Mouse (Mus musculus): ENCODE data around the gene Col5a2. TPM values are rescaled to one million over a fixed set of nuclear protein-coding genes. Genes with fewer than 3 reads are reported as not detected.
"Not testable (repeated sequence)": the region's sequence is repeated elsewhere in the genome, so short reads cannot be mapped to it uniquely, and the experiment has no call there.

Col5a2 gene
- polyA plus RNA-seq, 1 experiment from 2014 or later: 231 TPM

DNA sequence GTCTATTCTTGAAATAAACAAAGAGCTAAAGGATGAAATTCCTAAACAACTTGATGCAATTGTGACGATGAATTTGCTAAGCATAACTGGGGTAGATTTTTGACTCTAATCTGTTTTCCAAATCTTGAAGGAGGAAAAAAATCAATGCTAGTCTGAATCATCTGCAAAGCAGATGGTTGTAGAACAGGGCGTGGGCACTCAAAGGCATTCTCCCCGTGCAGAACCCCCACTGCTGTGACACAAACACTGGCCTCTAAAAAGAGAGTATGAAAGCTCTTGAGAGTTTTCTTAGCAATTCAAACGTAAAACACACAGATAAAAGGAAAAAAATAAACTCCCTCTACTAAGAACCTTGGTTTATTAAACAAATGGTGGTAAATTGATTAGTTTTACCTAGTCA is 30.3 kb downstream of the Col5a2 start:
- H3K4me2 ChIP-seq (ENCODE audit: low read depth, low read length): no peak overlapping the region
- H3K36me3 ChIP-seq (ENCODE audit: control insufficient read depth, insufficient read depth, low read length): no peaks in the 10 kb centered on the region
- peaks cover 6% of the 10 kb centered on the region; the same call in 1 of the 2 replicates for H3K4me1 ChIP-seq (ENCODE audit: control insufficient read depth, insufficient read depth, low read length)
- H3K4me3 ChIP-seq (ENCODE audit: low read depth, low read length): no peak overlapping the region
- no peaks in the 10 kb centered on the region for H3K27me3 ChIP-seq (replicated peaks; ENCODE audit: control insufficient read depth, insufficient read depth, low read length)
- no peak for ATAC-seq (ENCODE audit: low read depth)
- DNase-seq (ENCODE audit: low spot score): peak; percentile 16
- no peak overlapping the region for H3K9ac ChIP-seq (ENCODE audit: low read depth, low read length)
- 30% methylated on average over 4 of the region's 4 CpGs for WGBS
- no peaks in the 10 kb centered on the region for H3K9me3 ChIP-seq (ENCODE audit: control insufficient read depth, low read length)
- no peak overlapping the region for H3K27ac ChIP-seq (replicated peaks; ENCODE audit: low read depth, low read length)

DNA sequence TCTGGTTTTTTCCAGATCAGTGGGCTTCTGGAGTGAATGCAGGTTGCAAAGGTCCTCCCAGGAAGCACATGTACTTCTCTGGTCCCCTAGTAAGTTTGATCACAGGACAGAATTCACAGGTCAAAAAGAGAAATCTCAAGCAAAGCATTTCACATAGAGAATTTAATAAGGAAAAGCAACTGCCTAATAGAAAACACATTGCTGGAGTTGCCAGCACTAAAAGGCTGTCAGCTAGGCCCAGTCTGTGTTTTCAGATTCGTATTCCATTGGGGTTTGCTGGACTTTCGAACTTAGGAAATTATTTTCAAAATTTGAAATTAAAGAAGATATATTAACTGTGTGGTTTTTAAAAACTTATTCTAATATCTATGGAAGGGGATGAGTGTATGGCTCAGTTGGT is 42.3 kb downstream of the Col5a2 start:
- 53% methylated on average over 2 of the region's 2 CpGs for WGBS
- ATAC-seq (ENCODE audit: low read depth): no peak

DNA sequence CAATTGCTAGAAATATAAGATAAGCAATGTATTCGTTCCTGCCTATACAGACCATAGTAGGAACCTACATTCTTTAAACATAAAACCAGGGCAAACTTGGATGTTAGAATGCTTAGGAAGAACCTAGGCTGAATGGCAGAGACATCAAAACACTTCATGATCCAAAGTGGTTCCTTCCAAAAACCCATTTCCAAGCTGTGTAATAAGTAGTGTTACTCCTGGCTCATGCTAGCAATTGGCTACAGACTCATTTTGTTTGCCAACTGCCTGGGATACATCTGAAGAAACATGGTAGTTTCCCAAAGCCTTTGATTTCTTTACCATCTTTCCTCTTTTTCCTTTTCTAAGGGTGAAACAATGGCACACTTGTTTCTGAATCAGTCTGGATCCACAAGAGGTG is 47.3 kb downstream of the Col5a2 start:
- H3K27ac ChIP-seq (replicated peaks; ENCODE audit: low read depth, low read length): no peak overlapping the region
- no peaks in the 10 kb centered on the region for H3K9me3 ChIP-seq (ENCODE audit: control insufficient read depth, low read length)
- ATAC-seq (ENCODE audit: low read depth): no peak
- no peak overlapping the region for H3K9ac ChIP-seq (ENCODE audit: low read depth, low read length)
- no peak overlapping the region for H3K4me2 ChIP-seq (ENCODE audit: low read depth, low read length)
- WGBS: 90% methylated on average over 1 of the region's 1 CpGs
- H3K4me3 ChIP-seq (ENCODE audit: low read depth, low read length): no peak overlapping the region
- no peak for DNase-seq (ENCODE audit: low spot score)
- H3K4me1 ChIP-seq (ENCODE audit: control insufficient read depth, insufficient read depth, low read length): no peaks in the 10 kb centered on the region
- no peaks in the 10 kb centered on the region; the same call in 1 of the 2 replicates for H3K36me3 ChIP-seq (ENCODE audit: control insufficient read depth, insufficient read depth, low read length)
- no peaks in the 10 kb centered on the region for H3K27me3 ChIP-seq (replicated peaks; ENCODE audit: control insufficient read depth, insufficient read depth, low read length)

More for the DNA sequence above, 42.3 kb downstream of the Col5a2 start:
- Histone ChIP-seq H3K27me3 (replicated peaks; ENCODE audit: control insufficient read depth, insufficient read depth, low read length) (no peaks in the 10 kb centered on the region), H3K27ac (replicated peaks; ENCODE audit: low read depth, low read length) (no peak overlapping the region; the same call in 1 of the 2 replicates), H3K4me1 (ENCODE audit: control insufficient read depth, insufficient read depth, low read length) (no peaks in the 10 kb centered on the region), H3K9me3 (ENCODE audit: control insufficient read depth, low read length) (no peaks in the 10 kb centered on the region), H3K4me3 (ENCODE audit: low read depth, low read length) (no peak overlapping the region), H3K36me3 (ENCODE audit: control insufficient read depth, insufficient read depth, low read length) (no peaks in the 10 kb centered on the region), H3K9ac (ENCODE audit: low read depth, low read length) (no peak overlapping the region), H3K4me2 (ENCODE audit: low read depth, low read length) (no peak overlapping the region)
- DNase-seq (ENCODE audit: low spot score): peak; percentile 9

DNA sequence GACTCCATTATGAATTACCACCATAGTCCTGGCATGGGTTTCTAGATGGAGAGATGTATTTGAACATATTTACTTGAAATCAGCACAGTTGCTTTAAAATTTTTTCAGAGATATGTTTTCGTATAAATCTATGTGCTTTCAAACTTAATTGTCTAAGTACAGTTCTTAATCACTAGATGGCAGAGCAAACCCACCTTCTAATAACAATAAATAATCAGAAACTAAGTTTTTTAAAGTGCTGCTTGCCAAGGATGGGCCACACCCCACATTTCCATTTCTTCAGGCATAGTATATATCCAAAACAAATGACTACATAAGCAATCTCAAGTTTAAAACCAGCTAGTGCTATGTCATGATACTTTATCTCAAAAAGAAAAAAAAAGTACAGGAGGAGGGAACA is 54.2 kb downstream of the Col5a2 start:
- DNase-seq (ENCODE audit: low spot score): no peak
- no peaks in the 10 kb centered on the region for H3K4me1 ChIP-seq (ENCODE audit: control insufficient read depth, insufficient read depth, low read length)
- WGBS: 91% methylated on average over 1 of the region's 1 CpGs

DNA sequence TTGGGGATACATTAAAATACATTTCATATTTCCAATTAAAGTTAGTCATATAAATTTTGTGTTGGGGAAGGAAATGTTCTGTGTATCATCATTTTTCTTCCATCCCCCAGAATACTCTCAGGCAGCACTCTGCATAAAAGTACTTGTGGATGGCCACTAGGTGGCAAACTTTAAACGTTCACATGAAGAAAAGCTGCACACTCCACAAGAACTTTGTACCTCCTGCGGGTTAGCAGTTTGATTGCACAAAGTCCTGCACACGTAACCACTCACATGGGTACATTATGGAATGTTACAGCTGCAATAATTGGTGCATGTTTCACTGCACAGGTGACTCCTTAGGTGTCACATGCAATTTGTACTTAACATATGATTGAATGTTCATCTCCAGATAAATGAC is 71.2 kb downstream of the Col5a2 start:
- H3K27ac ChIP-seq (replicated peaks; ENCODE audit: low read depth, low read length): no peak overlapping the region
- peaks cover 9% of the 10 kb centered on the region for H3K9me3 ChIP-seq (ENCODE audit: control insufficient read depth, low read length)
- H3K4me3 ChIP-seq (ENCODE audit: low read depth, low read length): no peak overlapping the region
- H3K27me3 ChIP-seq (replicated peaks; ENCODE audit: control insufficient read depth, insufficient read depth, low read length): no peaks in the 10 kb centered on the region
- H3K4me2 ChIP-seq (ENCODE audit: low read depth, low read length): no peak overlapping the region
- H3K4me1 ChIP-seq (ENCODE audit: control insufficient read depth, insufficient read depth, low read length): no peaks in the 10 kb centered on the region
- peak; percentile 84; the same call in 1 of the 2 replicates for ATAC-seq (ENCODE audit: low read depth)
- peaks cover 58% of the 10 kb centered on the region for H3K36me3 ChIP-seq (ENCODE audit: control insufficient read depth, insufficient read depth, low read length)
- WGBS: 18% methylated on average over 3 of the region's 3 CpGs
- H3K9ac ChIP-seq (ENCODE audit: low read depth, low read length): no peak overlapping the region
- peak; percentile 85 for DNase-seq (ENCODE audit: low spot score)

More for the DNA sequence above, 54.2 kb downstream of the Col5a2 start:
- Histone ChIP-seq H3K9ac (ENCODE audit: low read depth, low read length) (no peak overlapping the region), H3K4me2 (ENCODE audit: low read depth, low read length) (no peak overlapping the region), H3K36me3 (ENCODE audit: control insufficient read depth, insufficient read depth, low read length) (no peaks in the 10 kb centered on the region; the same call in 1 of the 2 replicates), H3K27me3 (replicated peaks; ENCODE audit: control insufficient read depth, insufficient read depth, low read length) (no peaks in the 10 kb centered on the region), H3K4me3 (ENCODE audit: low read depth, low read length) (no peak overlapping the region), H3K27ac (replicated peaks; ENCODE audit: low read depth, low read length) (no peak overlapping the region), H3K9me3 (ENCODE audit: control insufficient read depth, low read length) (no peaks in the 10 kb centered on the region)
- ATAC-seq (ENCODE audit: low read depth): no peak

DNA sequence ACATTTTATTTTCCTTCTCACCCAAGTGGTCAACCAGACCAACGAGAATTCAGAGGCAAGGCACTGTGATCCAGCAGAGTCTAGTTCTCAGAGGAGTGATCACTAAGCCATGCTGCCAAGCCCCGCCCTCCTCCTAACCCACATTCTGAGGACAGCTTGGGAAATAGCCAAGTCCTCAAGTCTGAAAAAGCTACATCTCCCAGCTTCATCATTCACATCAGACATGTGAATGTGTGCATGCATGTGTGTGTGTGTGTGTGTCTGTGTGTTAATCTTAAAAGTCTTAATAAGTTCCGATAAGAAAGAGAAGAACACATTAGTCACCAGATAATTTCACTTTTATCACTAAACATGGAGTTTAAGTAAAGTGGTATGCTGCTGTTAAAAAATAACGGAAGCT is 72.6 kb downstream of the Col5a2 start:
- DNase-seq (ENCODE audit: low spot score) (peak; percentile 39), ATAC-seq (ENCODE audit: low read depth) (no peak)
- WGBS: 79% methylated on average over 4 of the region's 4 CpGs
- no peaks in the 10 kb centered on the region for H3K27me3 ChIP-seq (replicated peaks; ENCODE audit: control insufficient read depth, insufficient read depth, low read length)
- no peak overlapping the region for H3K9ac ChIP-seq (ENCODE audit: low read depth, low read length)
- peaks cover 66% of the 10 kb centered on the region for H3K36me3 ChIP-seq (ENCODE audit: control insufficient read depth, insufficient read depth, low read length)
- no peak overlapping the region for H3K27ac ChIP-seq (replicated peaks; ENCODE audit: low read depth, low read length)
- H3K9me3 ChIP-seq (ENCODE audit: control insufficient read depth, low read length): peaks cover 9% of the 10 kb centered on the region
- H3K4me1 ChIP-seq (ENCODE audit: control insufficient read depth, insufficient read depth, low read length): no peaks in the 10 kb centered on the region
- no peak overlapping the region for H3K4me3 ChIP-seq (ENCODE audit: low read depth, low read length)
- no peak overlapping the region for H3K4me2 ChIP-seq (ENCODE audit: low read depth, low read length)

DNA sequence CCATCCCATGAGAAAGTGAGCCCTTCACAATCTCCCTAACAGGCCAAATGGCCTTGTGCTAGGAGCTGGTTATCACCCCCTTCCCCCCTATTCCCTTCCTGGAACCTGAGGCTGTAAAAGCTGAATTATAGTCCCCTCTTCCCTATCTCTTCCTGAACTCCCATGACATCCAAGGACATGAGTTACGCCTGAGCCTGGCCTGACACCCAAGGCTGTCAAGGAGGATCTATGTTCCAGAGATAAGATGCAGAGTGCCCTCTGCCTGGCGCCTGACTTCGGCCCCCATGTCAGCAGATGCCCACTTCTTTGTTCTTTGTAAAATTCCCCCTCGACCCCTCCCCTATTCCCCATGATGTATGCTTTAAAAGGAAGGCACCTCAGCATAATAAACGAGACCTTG is 73.9 kb downstream of the Col5a2 start:
- H3K36me3 ChIP-seq (ENCODE audit: control insufficient read depth, insufficient read depth, low read length): peaks cover 55% of the 10 kb centered on the region

DNA sequence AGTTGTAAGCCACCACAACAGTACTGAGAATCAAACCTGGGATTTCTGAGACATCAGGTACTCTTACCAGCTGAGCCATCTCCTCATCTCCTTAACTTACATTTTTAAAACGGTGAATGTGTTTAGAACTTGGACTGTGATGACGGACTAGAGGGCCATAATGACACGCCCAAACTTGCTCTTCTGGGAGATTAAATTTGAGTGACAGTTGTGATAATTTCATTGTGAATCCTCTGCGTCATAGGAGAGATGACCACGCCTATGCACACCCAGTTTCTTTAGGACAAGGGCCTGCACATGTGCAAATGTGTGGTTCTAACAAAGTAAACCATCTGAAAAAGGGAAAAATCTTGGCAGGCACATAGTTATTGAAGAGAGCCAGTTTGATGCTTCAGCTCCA is 79.2 kb downstream of the Col5a2 start:
- no peaks in the 10 kb centered on the region for H3K27me3 ChIP-seq (replicated peaks; ENCODE audit: control insufficient read depth, insufficient read depth, low read length)
- no peak for ATAC-seq (ENCODE audit: low read depth)
- H3K27ac ChIP-seq (replicated peaks; ENCODE audit: low read depth, low read length): no peak overlapping the region
- WGBS: 76% methylated on average over 5 of the region's 5 CpGs
- DNase-seq (ENCODE audit: low spot score): no peak
- H3K4me1 ChIP-seq (ENCODE audit: control insufficient read depth, insufficient read depth, low read length): no peaks in the 10 kb centered on the region
- H3K4me2 ChIP-seq (ENCODE audit: low read depth, low read length): no peak overlapping the region
- peaks cover 9% of the 10 kb centered on the region for H3K9me3 ChIP-seq (ENCODE audit: control insufficient read depth, low read length)
- H3K4me3 ChIP-seq (ENCODE audit: low read depth, low read length): no peak overlapping the region
- no peak overlapping the region for H3K9ac ChIP-seq (ENCODE audit: low read depth, low read length)
- peaks cover 52% of the 10 kb centered on the region for H3K36me3 ChIP-seq (ENCODE audit: control insufficient read depth, insufficient read depth, low read length)

More for the DNA sequence above, 73.9 kb downstream of the Col5a2 start:
- not testable (repeated sequence) for H3K27me3 ChIP-seq (replicated peaks; ENCODE audit: control insufficient read depth, insufficient read depth, low read length); H3K9me3 ChIP-seq (ENCODE audit: control insufficient read depth, low read length); H3K27ac ChIP-seq (replicated peaks; ENCODE audit: low read depth, low read length); H3K4me2 ChIP-seq (ENCODE audit: low read depth, low read length); H3K9ac ChIP-seq (ENCODE audit: low read depth, low read length); H3K4me1 ChIP-seq (ENCODE audit: control insufficient read depth, insufficient read depth, low read length); H3K4me3 ChIP-seq (ENCODE audit: low read depth, low read length); ATAC-seq (ENCODE audit: low read depth); DNase-seq (ENCODE audit: low spot score)
- 86% methylated on average over 5 of the region's 5 CpGs for WGBS

DNA sequence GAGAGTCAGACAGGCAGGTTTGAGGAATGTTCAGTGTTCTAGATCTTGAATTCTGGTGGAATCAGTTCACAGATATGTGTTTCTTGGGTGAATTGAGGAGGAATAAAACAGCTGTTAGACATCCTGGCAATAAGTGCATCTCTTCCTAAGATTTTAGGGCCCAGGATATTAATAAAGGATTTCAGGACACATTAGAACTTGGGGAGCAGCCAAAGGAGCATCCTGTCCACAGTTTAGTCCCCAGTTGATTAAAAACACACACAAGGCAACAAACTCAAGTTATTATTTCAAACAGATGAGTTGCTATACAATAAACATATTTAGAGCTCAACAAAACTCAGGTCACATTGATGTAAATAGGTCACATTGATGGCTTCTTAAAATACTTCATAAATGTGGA is 82.5 kb downstream of the Col5a2 start:
- Histone ChIP-seq H3K4me1 (ENCODE audit: control insufficient read depth, insufficient read depth, low read length) (no peaks in the 10 kb centered on the region), H3K9ac (ENCODE audit: low read depth, low read length) (no peak overlapping the region), H3K27me3 (replicated peaks; ENCODE audit: control insufficient read depth, insufficient read depth, low read length) (no peaks in the 10 kb centered on the region), H3K9me3 (ENCODE audit: control insufficient read depth, low read length) (no peaks in the 10 kb centered on the region), H3K4me2 (ENCODE audit: low read depth, low read length) (no peak overlapping the region), H3K27ac (replicated peaks; ENCODE audit: low read depth, low read length) (no peak overlapping the region), H3K36me3 (ENCODE audit: control insufficient read depth, insufficient read depth, low read length) (peaks cover 42% of the 10 kb centered on the region), H3K4me3 (ENCODE audit: low read depth, low read length) (no peak overlapping the region)
- ATAC-seq (ENCODE audit: low read depth) (no peak), DNase-seq (ENCODE audit: low spot score) (peak; percentile 53)
